Mouse (Mus musculus): ENCODE data around the gene Best1. TPM values are rescaled to one million over a fixed set of nuclear protein-coding genes. Genes with fewer than 3 reads are reported as not detected.

Gene Best1
- polyA plus RNA-seq, 1 experiment from 2014 or later, result 0.34 TPM

GRCm38 (mm10) chr19:9940903-9941302, 60.5 kb downstream of the Best1 start:
- no peak overlapping the region for H3K27ac ChIP-seq (ENCODE audit: poor library complexity, severe bottlenecking)
- H3K4me2 ChIP-seq, result no peak overlapping the region
- H3K9me3 ChIP-seq (replicated peaks), result no peaks in the 10 kb centered on the region
- no peaks in the 10 kb centered on the region for H3K27me3 ChIP-seq (replicated peaks)
- WGBS, result 45% methylated on average over 4 of the region's 4 CpGs
- no peak for ATAC-seq (ENCODE audit: insufficient number of reproducible peaks, low FRiP score)
- H3K4me1 ChIP-seq (replicated peaks), result peaks cover 48% of the 10 kb centered on the region
- no peaks in the 10 kb centered on the region for H3K36me3 ChIP-seq
- no peak overlapping the region for H3K4me3 ChIP-seq
- H3K9ac ChIP-seq, result no peak overlapping the region

GRCm38 (mm10) chr19:9939841-9940240, 61.6 kb downstream of the Best1 start:
- H3K9ac ChIP-seq, result no peak overlapping the region
- 76% methylated on average over 7 of the region's 7 CpGs for WGBS
- H3K4me3 ChIP-seq, result no peak overlapping the region
- no peak overlapping the region for H3K27ac ChIP-seq (ENCODE audit: poor library complexity, severe bottlenecking)
- H3K9me3 ChIP-seq (replicated peaks), result no peaks in the 10 kb centered on the region
- no peak for ATAC-seq (ENCODE audit: insufficient number of reproducible peaks, low FRiP score)
- peaks cover 42% of the 10 kb centered on the region for H3K4me1 ChIP-seq (replicated peaks)
- no peak overlapping the region for H3K4me2 ChIP-seq
- no peaks in the 10 kb centered on the region for H3K27me3 ChIP-seq (replicated peaks)
- H3K36me3 ChIP-seq, result no peaks in the 10 kb centered on the region

- peak overlapping the region; percentile 29 for H3K4me2 ChIP-seq
- H3K9me3 ChIP-seq (replicated peaks), result no peaks in the 10 kb centered on the region
- H3K9ac ChIP-seq, result no peak overlapping the region
- H3K4me3 ChIP-seq, result no peak overlapping the region
- H3K36me3 ChIP-seq, result no peaks in the 10 kb centered on the region
- H3K4me1 ChIP-seq (replicated peaks), result peaks cover 42% of the 10 kb centered on the region
- no peaks in the 10 kb centered on the region for H3K27me3 ChIP-seq (replicated peaks)
- ATAC-seq (ENCODE audit: insufficient number of reproducible peaks, low FRiP score), result peak; percentile 77
- no peak overlapping the region for H3K27ac ChIP-seq (ENCODE audit: poor library complexity, severe bottlenecking)
- WGBS, result 49% methylated on average over 13 of the region's 13 CpGs
Observed at GRCm38 (mm10) chr19:9938824-9939303, 62.6 kb downstream of the Best1 start.

GRCm38 (mm10) chr19:9938156-9938823, 63.1 kb downstream of the Best1 start:
- no peak for ATAC-seq (ENCODE audit: insufficient number of reproducible peaks, low FRiP score)
- Histone ChIP-seq H3K4me3 (no peak overlapping the region), H3K4me2 (peak overlapping the region; percentile 29), H3K9ac (no peak overlapping the region), H3K36me3 (no peaks in the 10 kb centered on the region), H3K27ac (ENCODE audit: poor library complexity, severe bottlenecking) (no peak overlapping the region; the same call in 1 of the 2 replicates), H3K9me3 (replicated peaks) (no peaks in the 10 kb centered on the region), H3K4me1 (replicated peaks) (peaks cover 39% of the 10 kb centered on the region), H3K27me3 (replicated peaks) (no peaks in the 10 kb centered on the region)
- 68% methylated on average over 6 of the region's 6 CpGs for WGBS

GRCm38 (mm10) chr19:9937428-9937827, 64.0 kb downstream of the Best1 start:
- WGBS, result 61% methylated on average over 5 of the region's 5 CpGs
- H3K9me3 ChIP-seq (replicated peaks), result no peaks in the 10 kb centered on the region
- no peak for ATAC-seq (ENCODE audit: insufficient number of reproducible peaks, low FRiP score)
- H3K27ac ChIP-seq (ENCODE audit: poor library complexity, severe bottlenecking), result no peak overlapping the region
- H3K4me3 ChIP-seq, result no peak overlapping the region
- peaks cover 31% of the 10 kb centered on the region for H3K4me1 ChIP-seq (replicated peaks)
- H3K9ac ChIP-seq, result no peak overlapping the region
- no peak overlapping the region for H3K4me2 ChIP-seq
- no peaks in the 10 kb centered on the region for H3K27me3 ChIP-seq (replicated peaks)
- no peaks in the 10 kb centered on the region for H3K36me3 ChIP-seq

- H3K9me3 ChIP-seq (replicated peaks), result no peaks in the 10 kb centered on the region
- H3K4me1 ChIP-seq (replicated peaks), result peaks cover 24% of the 10 kb centered on the region
- no peak for ATAC-seq (ENCODE audit: insufficient number of reproducible peaks, low FRiP score)
- H3K4me2 ChIP-seq, result no peak overlapping the region
- H3K27me3 ChIP-seq (replicated peaks), result no peaks in the 10 kb centered on the region
- 67% methylated on average over 5 of the region's 5 CpGs for WGBS
- no peak overlapping the region for H3K4me3 ChIP-seq
- no peak overlapping the region for H3K9ac ChIP-seq
- H3K27ac ChIP-seq (ENCODE audit: poor library complexity, severe bottlenecking), result no peak overlapping the region
- H3K36me3 ChIP-seq, result no peaks in the 10 kb centered on the region
Observed at GRCm38 (mm10) chr19:9936579-9936978, 64.9 kb downstream of the Best1 start.

Other genes starting within 250 kb of the Best1 start
- gene Scgb2a2, start 154.1 kb downstream of the Best1 start, polyA plus RNA-seq (2016; fragmentation: Nextera tagmentation; extraction: Ambion mirVana), result not detected in 2 replicates
- gene Incenp, start 102.1 kb downstream of the Best1 start, polyA plus RNA-seq (2016; fragmentation: Nextera tagmentation; extraction: Ambion mirVana), result 82.2 and 83.0 TPM in 2 replicates
- gene Fth1, start 21.0 kb downstream of the Best1 start, polyA plus RNA-seq (2016; fragmentation: Nextera tagmentation; extraction: Ambion mirVana), result 2,254 and 2,412 TPM in 2 replicates
- gene Rab3il1, start within 50 bp of the Best1 start, polyA plus RNA-seq (2016; fragmentation: Nextera tagmentation; extraction: Ambion mirVana), result 38.0 and 39.7 TPM in 2 replicates
- 40.7 and 45.2 TPM in 2 replicates for gene Fads3, start 39.9 kb upstream of the Best1 start, polyA plus RNA-seq (2016; fragmentation: Nextera tagmentation; extraction: Ambion mirVana)
- gene Fads2, start 100.1 kb upstream of the Best1 start, polyA plus RNA-seq (2016; fragmentation: Nextera tagmentation; extraction: Ambion mirVana), result 64.2 and 66.7 TPM in 2 replicates
- 72.1 and 75.0 TPM in 2 replicates for gene Fads1, start 181.3 kb upstream of the Best1 start, polyA plus RNA-seq (2016; fragmentation: Nextera tagmentation; extraction: Ambion mirVana)
- gene Tmem258, start 202.4 kb upstream of the Best1 start, polyA plus RNA-seq (2016; fragmentation: Nextera tagmentation; extraction: Ambion mirVana), result 389 TPM in 2 replicates
- gene Fen1, start 202.5 kb upstream of the Best1 start, polyA plus RNA-seq (2016; fragmentation: Nextera tagmentation; extraction: Ambion mirVana), result 59.2 and 59.3 TPM in 2 replicates
- 16.2 and 16.5 TPM in 2 replicates for gene Myrf, start 239.1 kb upstream of the Best1 start, polyA plus RNA-seq (2016; fragmentation: Nextera tagmentation; extraction: Ambion mirVana)

Data from heart, embryonic 12.5 days (tissue).